Comparison of ENCODE assay signal across 28 mouse cellular contexts in genomic region chr6:117313944-117314566, GRCm38 (mm10).
DNase-seq lines count a peak whose midpoint lies in the region; ATAC-seq lines count a peak whose summit lies in the region.
"Had no signal": no experiment of that assay in that cellular context is flagged by ENCODE, and none has a peak within 500 bp of the region (broad histone marks: within the 10 kb centered on the region; RNA-seq: fewer than 3 reads in every experiment).

No protein-coding gene starts in this region.

- no peak overlapping the region for H3K4me2 ChIP-seq in forebrain, embryonic 11.5 days (ENCODE audit: low read depth, low read length, severe bottlenecking)
- H3K4me2 ChIP-seq in forebrain, embryonic 14.5 days (ENCODE audit: low read length): no peak overlapping the region
- no peak overlapping the region for H3K4me2 ChIP-seq in heart, embryonic 12.5 days
- no peak overlapping the region for H3K4me2 ChIP-seq in limb, embryonic 11.5 days (ENCODE audit: low read depth, severe bottlenecking)
- no peak overlapping the region for H3K4me2 ChIP-seq in intestine, embryonic 16.5 days (ENCODE audit: low read depth, low read length)
- H3K4me2 ChIP-seq: embryonic facial prominence, embryonic 13.5 days; forebrain, embryonic 13.5 days; heart, embryonic 11.5 days; heart, embryonic 15.5 days; hindbrain, embryonic 13.5 days; intestine, embryonic 15.5 days had no signal

- H3K27me3 ChIP-seq in forebrain, embryonic 11.5 days (ENCODE audit: control insufficient read depth, insufficient read depth, low read length): no peaks in the 10 kb centered on the region
- no peaks in the 10 kb centered on the region for H3K27me3 ChIP-seq in forebrain, embryonic 14.5 days (replicated peaks; ENCODE audit: control insufficient read depth, insufficient read depth, low read length)
- no peaks in the 10 kb centered on the region for H3K27me3 ChIP-seq in heart, embryonic 12.5 days (replicated peaks)
- peaks cover 16% of the 10 kb centered on the region for H3K27me3 ChIP-seq in heart, embryonic 10.5 days (ENCODE audit: insufficient read depth, poor library complexity, severe bottlenecking)
- no peaks in the 10 kb centered on the region for H3K27me3 ChIP-seq in limb, embryonic 11.5 days (ENCODE audit: control insufficient read depth, insufficient read depth, low read length)
- no peaks in the 10 kb centered on the region for H3K27me3 ChIP-seq in intestine, embryonic 16.5 days (replicated peaks; ENCODE audit: control insufficient read depth, insufficient read depth, low read length)
- H3K27me3 ChIP-seq: embryonic facial prominence, embryonic 13.5 days; forebrain, embryonic 13.5 days; heart, embryonic 15.5 days; hindbrain, embryonic 13.5 days; intestine, embryonic 15.5 days had no signal

- H3K36me3 ChIP-seq in forebrain, embryonic 11.5 days (ENCODE audit: control insufficient read depth, insufficient read depth, low read length): no peaks in the 10 kb centered on the region
- no peaks in the 10 kb centered on the region for H3K36me3 ChIP-seq in forebrain, embryonic 14.5 days (ENCODE audit: control insufficient read depth, insufficient read depth, low read length)
- no peaks in the 10 kb centered on the region for H3K36me3 ChIP-seq in heart, embryonic 12.5 days
- no peaks in the 10 kb centered on the region for H3K36me3 ChIP-seq in heart, embryonic 10.5 days
- no peaks in the 10 kb centered on the region for H3K36me3 ChIP-seq in limb, embryonic 11.5 days (ENCODE audit: control insufficient read depth, insufficient read depth, low read length)
- no peaks in the 10 kb centered on the region for H3K36me3 ChIP-seq in intestine, embryonic 16.5 days (ENCODE audit: control insufficient read depth, insufficient read depth, low read length)
- H3K36me3 ChIP-seq: embryonic facial prominence, embryonic 13.5 days; heart, embryonic 15.5 days; hindbrain, embryonic 10.5 days; hindbrain, embryonic 13.5 days; intestine, embryonic 15.5 days had no signal

- H3K27ac ChIP-seq in forebrain, embryonic 11.5 days (ENCODE audit: low read depth, low read length): no peak overlapping the region
- no peak overlapping the region for H3K27ac ChIP-seq in forebrain, embryonic 14.5 days (ENCODE audit: low read depth, low read length)
- no peak overlapping the region for H3K27ac ChIP-seq in heart, embryonic 12.5 days (ENCODE audit: poor library complexity, severe bottlenecking)
- H3K27ac ChIP-seq in heart, embryonic 10.5 days: no peak overlapping the region
- no peak overlapping the region for H3K27ac ChIP-seq in limb, embryonic 11.5 days (replicated peaks; ENCODE audit: low read depth, low read length)
- no peak overlapping the region for H3K27ac ChIP-seq in intestine, embryonic 16.5 days (ENCODE audit: low read length)
- H3K27ac ChIP-seq: embryonic facial prominence, embryonic 13.5 days; forebrain, embryonic 13.5 days; heart, embryonic 15.5 days; hindbrain, embryonic 10.5 days; hindbrain, embryonic 13.5 days; intestine, embryonic 15.5 days had no signal

- no peak for ATAC-seq in forebrain, embryonic 11.5 days (replicated peaks; ENCODE audit: low FRiP score)
- ATAC-seq in forebrain, embryonic 14.5 days: no peak
- no peak for ATAC-seq in heart, embryonic 12.5 days (ENCODE audit: insufficient number of reproducible peaks, low FRiP score)
- peak; percentile 21; the same call in 1 of the 2 replicates for ATAC-seq in limb, embryonic 11.5 days (ENCODE audit: insufficient number of reproducible peaks, low FRiP score, low TSS enrichment, low read depth)
- ATAC-seq in intestine, embryonic 16.5 days: no peak
- ATAC-seq: activated CD4-positive, CD25-positive, alpha-beta regulatory T cell, adult 4 months; forebrain, embryonic 13.5 days; intestine, embryonic 15.5 days had no signal

- DNase-seq in forebrain, embryonic 11.5 days (ENCODE audit: low spot score): peak; percentile 19
- no peak for DNase-seq in forebrain, embryonic 14.5 days (ENCODE audit: low spot score)
- no peak for DNase-seq in heart, embryonic 10.5 days (ENCODE audit: low spot score)
- peak; percentile 35 for DNase-seq in brain, adult 2 months (ENCODE audit: low read depth, low spot score)
- DNase-seq in limb, embryonic 11.5 days (ENCODE audit: low spot score): peak; percentile 47
- no peak for DNase-seq in c-Kit-positive CD71-positive TER-119-positive erythroid progenitor cells, embryonic 14.5 days (ENCODE audit: low spot score)
- DNase-seq: adrenal gland, adult 8-10 months; adrenal gland, postnatal 25 days; cerebellum, adult 11 months; cerebellum, adult 2 months; cerebellum, adult 9-11 months; cerebellum, postnatal 25 days; gastrocnemius, postnatal 14 days; heart, adult 18-20 months; heart, postnatal 10 days; heart, postnatal 36 days had no signal

- 36% methylated on average over 6 of the region's 6 CpGs for WGBS in forebrain, embryonic 11.5 days
- 38% methylated on average over 6 of the region's 6 CpGs for WGBS in forebrain, embryonic 14.5 days
- WGBS in heart, embryonic 12.5 days: 53% methylated on average over 6 of the region's 6 CpGs
- WGBS in heart, embryonic 10.5 days: 56% methylated on average over 6 of the region's 6 CpGs
- 32% methylated on average over 6 of the region's 6 CpGs for WGBS in limb, embryonic 11.5 days
- WGBS in intestine, embryonic 16.5 days: 59% methylated on average over 6 of the region's 6 CpGs

- H3K9ac ChIP-seq in forebrain, embryonic 11.5 days (ENCODE audit: low read length): no peak overlapping the region
- no peak overlapping the region for H3K9ac ChIP-seq in forebrain, embryonic 14.5 days (ENCODE audit: low read length)
- H3K9ac ChIP-seq in heart, embryonic 12.5 days: 0 out of 2 replicates have a peak overlapping the region, but pooled peaks have one; percentile 19
- no peak overlapping the region for H3K9ac ChIP-seq in limb, embryonic 11.5 days (ENCODE audit: low read length)
- H3K9ac ChIP-seq in intestine, embryonic 16.5 days (ENCODE audit: low read depth, low read length): no peak overlapping the region
- H3K9ac ChIP-seq: embryonic facial prominence, embryonic 13.5 days; forebrain, embryonic 13.5 days; forebrain, postnatal 0 days; heart, embryonic 15.5 days; hindbrain, embryonic 13.5 days; intestine, embryonic 15.5 days had no signal

- H3K9me3 ChIP-seq in forebrain, embryonic 11.5 days (ENCODE audit: control insufficient read depth, low read length): no peaks in the 10 kb centered on the region
- no peaks in the 10 kb centered on the region for H3K9me3 ChIP-seq in forebrain, embryonic 14.5 days (replicated peaks; ENCODE audit: control insufficient read depth, low read length)
- H3K9me3 ChIP-seq in heart, embryonic 12.5 days (replicated peaks): no peaks in the 10 kb centered on the region
- no peaks in the 10 kb centered on the region for H3K9me3 ChIP-seq in heart, embryonic 10.5 days
- no peaks in the 10 kb centered on the region for H3K9me3 ChIP-seq in limb, embryonic 11.5 days (ENCODE audit: control insufficient read depth, low read length)
- H3K9me3 ChIP-seq in intestine, embryonic 16.5 days (ENCODE audit: control insufficient read depth, low read length): no peaks in the 10 kb centered on the region
- H3K9me3 ChIP-seq: embryonic facial prominence, embryonic 13.5 days; forebrain, embryonic 13.5 days; heart, embryonic 15.5 days; hindbrain, embryonic 13.5 days; intestine, embryonic 15.5 days had no signal

- no peaks in the 10 kb centered on the region for H3K4me1 ChIP-seq in forebrain, embryonic 11.5 days (replicated peaks; ENCODE audit: control insufficient read depth, insufficient read depth, low read length)
- H3K4me1 ChIP-seq in forebrain, embryonic 14.5 days (ENCODE audit: control insufficient read depth, insufficient read depth, low read length): no peaks in the 10 kb centered on the region
- peaks cover 7% of the 10 kb centered on the region for H3K4me1 ChIP-seq in heart, embryonic 12.5 days (replicated peaks)
- peaks cover 10% of the 10 kb centered on the region; the same call in 1 of the 2 replicates for H3K4me1 ChIP-seq in heart, embryonic 10.5 days
- peaks cover 18% of the 10 kb centered on the region for H3K4me1 ChIP-seq in limb, embryonic 11.5 days (ENCODE audit: control insufficient read depth, insufficient read depth, low read length)
- H3K4me1 ChIP-seq in intestine, embryonic 16.5 days (ENCODE audit: control insufficient read depth, insufficient read depth, low read length): no peaks in the 10 kb centered on the region
- H3K4me1 ChIP-seq: forebrain, embryonic 13.5 days; intestine, embryonic 15.5 days had no signal

- H3K4me3 ChIP-seq in forebrain, embryonic 11.5 days (ENCODE audit: low read depth, low read length): no peak overlapping the region
- no peak overlapping the region for H3K4me3 ChIP-seq in forebrain, embryonic 14.5 days (ENCODE audit: low read depth, low read length)
- no peak overlapping the region for H3K4me3 ChIP-seq in heart, embryonic 12.5 days
- H3K4me3 ChIP-seq in heart, embryonic 10.5 days: no peak overlapping the region
- no peak overlapping the region for H3K4me3 ChIP-seq in limb, embryonic 11.5 days (ENCODE audit: low read depth, low read length)
- no peak overlapping the region for H3K4me3 ChIP-seq in intestine, embryonic 16.5 days (ENCODE audit: low read length)
- H3K4me3 ChIP-seq: embryonic facial prominence, embryonic 13.5 days; erythroblast, embryonic 14.5 days; forebrain, embryonic 13.5 days; heart, embryonic 15.5 days; hindbrain, embryonic 10.5 days; hindbrain, embryonic 13.5 days; intestine, embryonic 15.5 days had no signal

Comparison
In these comparisons a context has a peak if more than half of its experiments do, and no peak if none do; other contexts are left out.
1. DNase-seq: peak in forebrain, embryonic 11.5 days (single experiment), brain, adult 2 months (single experiment) and limb, embryonic 11.5 days (single experiment); none in forebrain, embryonic 14.5 days (single experiment), heart, embryonic 10.5 days (single experiment) and c-Kit-positive CD71-positive TER-119-positive erythroid progenitor cells, embryonic 14.5 days (single experiment).